Mouse (Mus musculus): ENCODE results near the gene Aoc3.
A peak's percentile ranks its signal among the peaks of the same experiment; 100 is the strongest.
"Not testable (repeated sequence)": the region's sequence is repeated elsewhere in the genome, so short reads cannot be mapped to it uniquely, and the experiment has no call there.

Aoc3 gene

GRCm38 (mm10) chr11:101327311-101327710 is 3.1 kb upstream of the Aoc3 start:
- no peak for DNase-seq (ENCODE audit: low spot score)

GRCm38 (mm10) chr11:101328941-101329635 is 1.3 kb upstream of the Aoc3 start:
- no peak for DNase-seq (ENCODE audit: low spot score)

GRCm38 (mm10) chr11:101330961-101331360 is 556 bp downstream of the Aoc3 start:
- DNase-seq (ENCODE audit: low spot score): not testable (repeated sequence)

DNA sequence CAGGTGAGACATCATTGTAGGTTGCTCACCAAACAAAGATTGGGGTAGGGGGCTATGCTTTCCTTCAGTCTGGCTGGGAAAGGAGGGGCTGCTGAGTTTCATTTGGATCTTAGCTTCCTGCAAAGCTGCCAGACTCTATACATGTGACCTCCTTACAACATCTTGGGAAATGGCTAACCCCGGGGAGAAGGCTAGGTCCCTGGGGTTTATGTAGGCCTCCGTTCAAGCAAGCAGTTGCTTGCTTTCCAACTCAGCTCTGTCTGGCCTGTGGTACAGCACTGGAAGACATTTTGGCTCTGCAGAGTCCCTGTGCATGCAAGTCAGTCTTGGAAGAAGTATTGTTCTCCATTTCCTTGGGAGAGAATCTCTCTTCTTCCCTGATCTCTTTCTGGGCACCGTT is 2.1 kb downstream of the Aoc3 start:
- DNase-seq (ENCODE audit: low spot score): peak; percentile 26

DNA sequence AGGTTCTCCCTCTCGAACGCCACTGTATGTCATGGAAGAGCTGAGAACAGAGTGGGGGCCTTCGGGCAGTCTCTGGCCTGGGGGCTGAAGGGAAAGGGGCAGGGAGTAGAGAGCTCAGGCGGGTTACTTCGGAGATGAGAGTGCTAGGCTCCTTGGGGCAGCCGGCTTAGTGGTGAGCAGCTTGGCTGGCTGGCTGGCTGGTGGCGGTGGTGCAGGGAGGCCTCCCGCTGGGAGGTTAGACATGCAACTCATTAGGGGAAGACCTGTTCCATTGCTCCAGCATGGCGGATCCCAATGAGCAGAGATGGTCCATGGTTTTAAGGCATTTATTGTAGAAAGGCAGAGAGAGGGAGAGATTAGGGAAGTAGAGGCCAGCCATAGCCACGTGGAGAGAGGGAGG is 3.6 kb downstream of the Aoc3 start:
- DNase-seq (ENCODE audit: low spot score): no peak

DNA sequence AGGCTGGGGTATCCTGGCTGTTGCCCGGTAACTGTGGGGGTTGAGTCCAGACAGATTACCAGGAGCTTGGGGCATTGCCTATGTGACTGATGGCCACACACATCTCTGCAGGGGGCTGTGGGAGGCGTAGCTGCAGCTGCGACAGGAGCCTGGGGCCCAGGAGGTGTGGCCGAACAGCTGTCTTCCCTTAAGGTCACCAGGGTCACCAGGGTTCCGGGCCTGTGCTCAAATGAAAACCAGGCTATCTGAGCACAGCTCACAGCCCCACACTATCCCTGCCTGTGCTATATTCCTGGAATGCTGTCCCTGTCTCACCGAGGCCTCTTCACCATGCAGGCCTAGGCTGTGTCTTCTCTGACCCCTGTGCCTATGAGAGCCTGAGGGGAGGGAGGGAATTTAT is 4.1 kb downstream of the Aoc3 start:
- no peak for DNase-seq (ENCODE audit: low spot score)

- no peak for DNase-seq (ENCODE audit: low spot score)
Measured at GRCm38 (mm10) chr11:101335685-101336084, 5.3 kb downstream of the Aoc3 start.

DNA sequence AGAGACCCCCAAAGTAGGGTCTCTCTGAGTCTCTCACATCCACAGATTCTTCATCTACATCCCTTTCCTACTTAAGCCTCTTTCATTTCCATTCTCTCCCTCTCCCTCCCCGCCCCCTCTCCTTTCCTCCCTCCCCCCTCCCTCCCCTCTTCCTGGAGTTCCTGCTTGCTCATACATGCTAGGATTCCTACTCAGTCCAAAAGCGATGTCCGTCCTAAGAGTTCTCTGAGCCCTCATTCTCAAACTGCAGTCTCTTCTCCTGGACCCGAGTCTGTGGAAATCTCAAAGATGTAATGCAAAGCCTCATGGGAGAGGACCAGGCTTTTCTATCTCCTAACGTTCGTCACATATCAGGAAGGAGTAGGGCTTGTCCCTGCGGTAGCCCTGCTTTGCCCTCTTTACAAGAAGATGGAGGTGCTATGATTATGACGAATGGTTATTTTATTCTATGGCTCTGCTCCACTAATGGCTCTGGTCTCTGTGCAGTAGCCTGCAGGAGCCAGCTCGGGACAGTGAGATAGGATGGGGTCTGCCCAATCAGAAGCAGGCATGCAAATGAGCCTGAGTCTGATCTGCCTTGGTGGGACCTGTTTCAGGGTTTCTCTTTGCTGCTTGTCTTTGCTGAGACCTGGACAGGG is 7.8 kb downstream of the Aoc3 start:
- no peak for DNase-seq (ENCODE audit: low spot score)

DNA sequence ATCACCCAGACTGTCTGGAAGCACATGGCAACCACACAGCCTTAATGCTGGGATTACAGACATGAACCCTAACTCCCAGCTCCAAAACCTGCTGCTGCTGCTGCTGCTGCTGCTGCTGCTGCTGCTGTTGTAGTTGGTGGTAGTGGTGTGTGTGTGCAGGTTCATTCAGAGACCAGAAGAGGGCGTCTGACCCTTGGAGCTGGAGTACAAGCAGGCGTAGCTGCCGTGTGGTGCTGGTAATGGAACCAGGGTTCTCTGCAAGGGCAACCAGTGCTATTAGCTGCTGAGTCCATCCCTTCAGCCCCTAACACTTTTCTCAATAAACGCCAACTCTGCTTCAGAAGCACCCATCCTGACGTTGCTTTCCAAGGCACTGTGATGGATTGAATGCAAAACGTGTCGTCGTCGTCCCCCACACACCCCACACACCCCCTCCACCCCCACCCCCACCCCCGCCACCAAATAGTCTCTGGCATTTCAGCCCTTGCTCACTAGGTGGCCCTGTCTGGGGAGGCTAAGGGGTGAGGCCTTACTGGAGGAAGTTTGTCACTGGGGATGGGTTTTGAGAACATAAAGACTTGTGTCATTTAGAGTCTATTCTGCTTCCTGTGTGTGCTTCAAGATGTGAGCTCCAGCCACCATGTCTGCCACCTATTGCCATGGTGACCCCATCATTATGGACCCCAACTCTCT is 16.8 kb downstream of the Aoc3 start:
- DNase-seq (ENCODE audit: low spot score): no peak

DNA sequence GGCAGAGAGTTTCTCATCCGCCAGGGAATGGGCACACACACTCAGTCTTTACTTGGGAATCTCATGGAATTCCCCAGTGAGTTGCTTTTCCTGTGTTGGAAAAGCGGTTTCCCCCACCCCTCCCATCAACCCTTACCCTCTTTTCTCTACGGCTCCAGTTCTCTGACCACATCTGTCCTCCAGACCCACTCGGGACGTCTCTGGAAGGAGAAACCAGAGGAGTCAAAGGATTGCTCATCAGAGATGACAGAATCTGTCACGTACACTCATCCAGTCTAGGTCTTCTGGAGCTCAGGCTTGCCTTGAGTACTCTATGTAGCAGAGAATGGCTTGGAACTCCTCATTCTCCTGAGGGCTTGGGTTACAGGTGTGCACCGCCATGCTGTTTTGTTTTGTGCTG is 18.4 kb downstream of the Aoc3 start:
- DNase-seq (ENCODE audit: low spot score): no peak

DNA sequence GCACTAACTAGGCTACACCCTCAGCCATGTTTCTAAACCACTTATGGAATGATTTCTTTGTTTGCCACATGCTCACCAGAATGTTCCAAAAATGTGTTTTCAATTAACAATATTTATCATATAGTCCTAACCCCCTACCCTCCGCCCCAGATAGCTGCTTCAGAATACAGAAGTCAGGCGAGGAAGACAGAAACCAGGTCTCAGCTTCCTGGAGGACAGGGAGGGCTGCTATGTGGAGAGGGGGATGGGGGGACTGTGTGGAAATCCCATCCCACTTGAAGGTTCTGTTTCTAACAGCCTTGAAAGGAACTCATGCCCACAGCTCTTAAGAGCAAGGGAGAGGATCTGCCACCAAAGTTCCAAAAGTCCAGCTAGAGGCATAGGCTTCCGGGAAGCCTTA is 18.8 kb downstream of the Aoc3 start:
- DNase-seq (ENCODE audit: low spot score): no peak

DNA sequence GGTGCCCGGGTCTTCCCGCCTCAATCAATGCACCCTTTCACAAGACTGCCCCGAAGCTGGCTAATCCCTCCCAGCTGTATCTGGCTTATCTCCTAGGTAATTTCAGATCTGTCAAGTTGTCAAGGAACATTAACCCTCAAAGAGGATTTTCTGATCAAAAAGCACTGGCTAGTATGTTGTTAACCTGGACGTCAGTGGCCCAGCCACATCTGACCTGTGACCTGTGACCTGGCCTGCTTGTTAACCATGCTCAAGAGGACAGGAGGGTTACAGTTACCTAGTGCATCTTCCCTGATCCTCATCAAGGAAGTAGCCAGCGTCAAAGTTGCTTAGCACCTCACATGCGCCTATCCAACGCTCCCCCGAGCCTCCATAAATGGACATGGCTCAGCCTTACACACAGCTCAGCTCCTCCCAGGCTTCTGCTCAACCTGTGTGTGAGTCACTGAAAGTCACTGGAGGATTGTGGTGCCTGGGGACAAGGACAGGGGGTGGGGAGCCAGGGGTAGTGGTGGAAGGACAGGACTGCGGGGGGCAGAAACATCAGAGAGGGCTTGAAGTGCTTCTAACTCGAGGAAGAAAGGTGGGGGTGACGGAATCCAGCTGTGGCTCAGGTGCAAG is 20.8 kb downstream of the Aoc3 start:
- DNase-seq (ENCODE audit: low spot score): no peak

- no peak for DNase-seq (ENCODE audit: low spot score)
Measured at GRCm38 (mm10) chr11:101351721-101352111, 21.3 kb downstream of the Aoc3 start.

- DNase-seq (ENCODE audit: low spot score): no peak
Measured at GRCm38 (mm10) chr11:101353436-101353835, 23.0 kb downstream of the Aoc3 start.

GRCm38 (mm10) chr11:101354438-101355010 is 24.1 kb downstream of the Aoc3 start:
- DNase-seq (ENCODE audit: low spot score): no peak

DNA sequence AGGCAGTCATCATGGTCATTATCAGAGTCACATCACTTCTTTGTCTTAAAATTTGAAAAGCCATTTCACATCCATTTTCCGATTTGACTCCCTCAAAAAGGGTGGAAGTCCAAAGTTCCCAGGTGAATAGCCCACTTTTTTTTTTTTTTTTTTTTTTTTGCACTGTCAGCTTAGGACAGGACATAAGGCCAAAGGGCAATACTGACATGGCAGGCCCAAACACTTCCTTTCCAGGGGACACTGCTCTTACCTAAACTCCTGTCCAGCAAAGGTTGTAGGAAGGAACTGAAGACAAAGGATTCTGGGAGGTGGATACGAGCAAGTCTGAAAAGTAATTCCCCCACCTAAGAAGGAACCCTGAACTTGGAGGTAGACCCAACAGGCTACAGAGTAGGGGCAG is 25.5 kb downstream of the Aoc3 start:
- DNase-seq (ENCODE audit: low spot score): no peak

GRCm38 (mm10) chr11:101357505-101358182 is 27.2 kb downstream of the Aoc3 start:
- DNase-seq (ENCODE audit: low spot score): no peak

GRCm38 (mm10) chr11:101359776-101360175 is 29.4 kb downstream of the Aoc3 start:
- DNase-seq (ENCODE audit: low spot score): no peak

GRCm38 (mm10) chr11:101360651-101361113 is 30.3 kb downstream of the Aoc3 start:
- DNase-seq (ENCODE audit: low spot score): no peak

DNA sequence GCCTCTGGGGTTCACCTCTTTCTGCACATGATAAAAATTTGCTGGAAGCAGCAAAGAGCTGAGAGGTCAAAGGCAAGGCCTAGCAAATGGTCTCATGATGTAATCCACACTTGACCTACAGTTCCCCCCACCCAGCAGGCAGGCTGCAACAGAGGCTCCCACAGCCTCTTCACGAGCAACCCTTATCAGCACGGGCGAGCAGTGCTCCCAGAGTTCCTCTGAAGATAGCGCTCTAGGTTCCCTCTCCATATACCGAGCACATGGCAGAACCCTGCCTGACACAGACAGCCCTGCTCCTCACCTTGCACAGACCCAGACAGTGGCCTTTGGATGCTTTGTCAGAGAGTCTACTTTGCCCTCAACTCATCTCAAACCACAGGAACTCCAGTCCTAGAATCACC is 34.1 kb downstream of the Aoc3 start:
- DNase-seq (ENCODE audit: low spot score): no peak

DNA sequence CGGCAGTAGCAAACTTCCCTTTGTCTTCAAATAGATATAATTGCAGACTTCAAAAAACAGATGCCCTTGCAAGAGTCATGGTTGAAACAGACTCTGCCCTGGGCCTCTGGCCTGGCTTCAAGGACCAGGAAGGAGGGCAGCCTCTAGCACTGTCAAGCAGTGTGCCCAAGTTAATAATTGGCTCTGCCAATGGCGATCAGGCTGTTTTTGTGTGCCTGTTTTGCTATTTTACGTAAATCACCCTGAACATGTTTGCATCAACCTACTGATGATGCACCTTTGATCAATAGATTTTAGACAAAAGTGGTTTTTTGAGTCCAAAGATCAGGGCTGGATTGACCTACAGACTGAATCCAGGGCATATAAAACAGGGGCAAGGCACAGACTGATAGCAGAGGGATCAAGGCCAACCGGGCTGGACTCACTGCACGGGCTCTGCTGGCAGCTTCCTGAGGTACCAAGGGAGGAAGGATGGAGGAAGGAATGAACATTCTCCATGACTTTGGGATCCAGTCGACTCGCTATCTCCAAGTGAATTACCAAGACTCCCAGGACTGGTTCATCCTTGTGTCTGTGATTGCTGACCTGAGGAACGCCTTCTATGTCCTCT is 37.0 kb downstream of the Aoc3 start, which contains the start of gene G6pc:
Gene G6pc, plus strand, starts transcription at position 236 of the 610 bp plus-strand sequence.
- DNase-seq (ENCODE audit: low spot score): no peak
